Mouse (Mus musculus) lung, adult 2 months (tissue): Measurements from ENCODE around the gene Kcp. TPM values are rescaled to one million over a fixed set of nuclear protein-coding genes. Genes with fewer than 3 reads are reported as not detected.

Experiments used
- DNase-seq: peaks from one replicate; pipeline ENCODE4 v3.0.0; 2022
- H3K4me1 ChIP-seq: fragments of 200-500 bp; 2 replicates; pipeline ENCODE4 v1.6.1; 2011; ENCODE audit warnings: low read length; ENCODE audit not compliant: control insufficient read depth, insufficient read depth
- H3K4me3 ChIP-seq: fragments of 200-500 bp; replicated peaks from 2 replicates; pipeline ENCODE3; 2011; ENCODE audit warnings: low read depth, mild to moderate bottlenecking, control low read depth, low read length; ENCODE audit errors: extremely low read depth
- CTCF ChIP-seq: fragments of 200-500 bp; IDR thresholded peaks from 2 replicates; pipeline ENCODE4 v1.5.1; 2011; ENCODE audit warnings: mild to moderate bottlenecking, low read length, control low read depth; ENCODE audit not compliant: insufficient read depth
- POLR2A ChIP-seq: fragments of 200-500 bp; IDR thresholded peaks from 2 replicates; pipeline ENCODE4 v1.6.1; 2011; ENCODE audit warnings: low read depth, mild to moderate bottlenecking, control low read depth, low read length, borderline replicate concordance; ENCODE audit errors: extremely low read depth
- WGBS: fragments of 180-500 bp; shearing (Covaris S2); methylation state at CpG from one replicate; pipeline ENCODE4 v1.1.7; 2018; 5-methylcytosine and 5-hydroxymethylcytosine counted together
- polyA plus RNA-seq: library from polyadenylated mRNA; depleted of rRNA; stranded (reverse); fragments of >200 nt; gene quantifications from 2 replicates; pipeline ENCODE4 v1.2.3, GENCODE M21; 2012; rRNA removed

Gene Kcp
- polyA plus RNA-seq, 1 experiment, result 12.3 TPM

DNA sequence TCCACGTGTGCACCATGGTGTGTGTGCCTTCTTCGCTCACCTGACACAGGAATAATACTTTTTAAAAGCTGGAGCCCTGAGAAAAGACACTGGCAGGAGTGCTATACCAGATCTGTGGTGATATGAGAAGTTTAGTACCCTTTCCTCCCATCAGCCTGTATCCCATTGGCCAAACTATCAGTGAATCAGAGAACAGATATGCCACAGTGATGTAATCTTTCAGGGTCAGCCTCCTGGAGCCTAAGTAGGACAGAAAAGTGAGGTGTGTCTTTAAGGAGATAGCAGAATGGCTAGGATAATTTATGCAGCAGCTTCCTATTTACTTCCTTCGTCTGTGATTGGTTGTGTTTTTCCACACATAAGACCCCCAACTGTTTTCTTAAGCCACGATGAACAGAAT, 79.6 kb downstream of the Kcp start:
- TF ChIP-seq POLR2A, result no peak
- TF ChIP-seq CTCF, result no peak
- Histone ChIP-seq H3K4me3 (no peak overlapping the region), H3K4me1 (peaks cover 3% of the 10 kb centered on the region; the same call in 1 of the 2 replicates)
- 56% methylated on average over 4 of the region's 4 CpGs for WGBS
- no peak for DNase-seq

DNA sequence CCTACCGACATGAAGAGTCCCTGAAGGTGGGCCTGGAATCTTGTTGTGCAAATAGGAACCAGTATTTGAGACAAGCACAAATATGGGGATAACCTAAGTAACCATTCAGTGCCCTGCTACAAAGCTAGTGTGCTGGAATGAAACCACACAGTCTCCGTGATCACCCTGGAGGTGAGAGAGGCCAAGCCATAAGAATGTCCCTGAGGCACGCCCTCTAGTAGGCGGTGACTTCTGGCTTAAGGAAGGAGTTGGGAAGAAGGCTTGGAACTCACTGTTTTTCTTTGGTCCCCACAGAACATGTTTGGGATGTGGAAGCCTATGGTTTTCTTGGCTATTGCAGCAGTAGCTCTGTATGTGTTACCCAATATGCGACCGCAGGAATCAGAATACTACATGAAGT, 81.4 kb downstream of the Kcp start:
- DNase-seq, result no peak
- H3K4me3 ChIP-seq, result no peak overlapping the region
- TF ChIP-seq CTCF (no peak), POLR2A (no peak)
- WGBS, result 72% methylated on average over 6 of the region's 6 CpGs
- H3K4me1 ChIP-seq, result no peaks in the 10 kb centered on the region

DNA sequence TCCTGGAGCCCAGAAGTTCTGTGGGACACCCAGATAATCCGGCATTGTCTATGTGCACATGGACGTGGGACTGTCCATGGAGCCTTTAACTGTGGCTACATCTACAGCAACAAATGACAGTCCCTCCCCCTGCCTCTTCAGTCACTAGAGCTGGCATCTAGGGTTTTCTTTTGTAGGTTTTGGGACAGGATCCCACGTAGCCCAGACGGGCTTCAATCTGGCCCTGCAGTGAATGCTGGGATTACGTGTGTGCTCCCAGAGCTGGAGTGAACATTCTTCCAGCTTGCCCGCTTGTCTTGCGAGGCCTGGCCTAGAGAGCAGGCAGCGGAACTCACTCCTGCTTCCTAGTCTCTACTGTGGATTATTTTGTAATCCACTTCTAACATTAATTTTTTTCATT, 82.6 kb downstream of the Kcp start:
- 88% methylated on average over 8 of the region's 8 CpGs for WGBS
- Histone ChIP-seq H3K4me3 (no peak overlapping the region), H3K4me1 (no peaks in the 10 kb centered on the region)
- no peak for DNase-seq
- no peak for TF ChIP-seq POLR2A
- no peak for TF ChIP-seq CTCF

Other genes with a start within 250 kb of the Kcp start
- 154 and 155 TPM in 2 replicates for gene Hilpda, start 235.5 kb downstream of the Kcp start, polyA plus RNA-seq
- 5.3 and 5.6 TPM in 2 replicates for gene Fam71f2, start 228.4 kb downstream of the Kcp start, polyA plus RNA-seq
- 0.08 TPM in 1 of 2 replicates, not detected in the other for gene Fam71f1, start 188.8 kb downstream of the Kcp start, polyA plus RNA-seq
- gene Calu, start 159.9 kb downstream of the Kcp start, polyA plus RNA-seq, result 44.0 and 76.1 TPM in 2 replicates
- gene Opn1sw, start 119.5 kb downstream of the Kcp start, polyA plus RNA-seq, result 0.11 and 0.21 TPM in 2 replicates
- 2.5 and 3.2 TPM in 2 replicates for gene Ccdc136, start 111.6 kb downstream of the Kcp start, polyA plus RNA-seq
- gene Flnc, start 74.7 kb downstream of the Kcp start, polyA plus RNA-seq, result 4.9 and 11.2 TPM in 2 replicates
- 256 and 275 TPM in 2 replicates for gene Atp6v1f, start 40.2 kb downstream of the Kcp start, polyA plus RNA-seq
- gene Atp6v1fnb, start 36.5 kb downstream of the Kcp start, polyA plus RNA-seq, result 0.20 TPM in 1 of 2 replicates, not detected in the other
- gene Irf5, start 18.7 kb upstream of the Kcp start, polyA plus RNA-seq, result 35.2 and 36.6 TPM in 2 replicates
- 36.9 and 42.4 TPM in 2 replicates for gene Tnpo3, start 101.9 kb upstream of the Kcp start, polyA plus RNA-seq
- 2.6 and 2.7 TPM in 2 replicates for gene Tspan33, start 186.3 kb upstream of the Kcp start, polyA plus RNA-seq
- 36.3 and 41.2 TPM in 2 replicates for gene Smo, start 227.6 kb upstream of the Kcp start, polyA plus RNA-seq